In the genomic region with DNA sequence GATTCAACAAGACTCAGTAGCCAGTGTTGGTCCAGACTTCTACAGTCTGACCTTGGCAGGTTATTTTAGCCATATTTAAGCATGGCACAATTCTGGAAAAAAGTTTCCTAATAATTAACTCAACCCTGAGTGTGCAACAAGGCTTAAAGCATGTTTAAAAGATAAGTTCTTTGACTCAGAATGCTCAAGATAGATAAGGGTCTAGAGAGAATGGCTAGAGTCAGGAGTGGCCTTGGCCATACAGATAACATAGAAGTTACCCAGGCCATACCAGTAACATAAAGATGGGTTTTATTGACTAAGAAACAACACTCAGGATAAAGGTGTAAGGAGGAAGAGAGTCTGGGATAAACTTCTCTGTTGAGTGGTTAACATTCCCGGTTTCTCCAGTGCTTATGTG, we compare ENCODE assay signal across 27 mouse cellular contexts. TPM values are rescaled to one million over a fixed set of nuclear protein-coding genes. Genes with fewer than 3 reads are reported as not detected.
DNase-seq lines count a peak whose midpoint lies in the region; ATAC-seq and TF ChIP-seq lines count a peak whose summit lies in the region.
"Had no signal": no experiment of that assay in that cellular context is flagged by ENCODE, and none has a peak within 500 bp of the region (broad histone marks: within the 10 kb centered on the region; RNA-seq: fewer than 3 reads in every experiment).

No protein-coding gene starts in this region.

- TF ChIP-seq CTCF in kidney, adult 2 months (conservative IDR thresholded peaks at IDR 0.05; ENCODE audit: insufficient read depth, insufficient read length, low read depth, low read length) = no peak
- no peak for TF ChIP-seq CTCF in liver, embryonic 14.5 days (IDR thresholded peaks at IDR 0.05; ENCODE audit: low read depth)

- peak overlapping the region; percentile 91; the same call in 1 of the 2 replicates for H3K27ac ChIP-seq in kidney, adult 2 months (ENCODE audit: insufficient read depth, low read depth, low read length)
- H3K27ac ChIP-seq in liver, embryonic 14.5 days = peak overlapping the region; percentile 75
- H3K27ac ChIP-seq: embryonic facial prominence, embryonic 12.5 days; forebrain, embryonic 15.5 days; heart, embryonic 15.5 days; limb, embryonic 13.5 days; lung, embryonic 15.5 days; macrophage; midbrain, embryonic 12.5 days; neural tube, embryonic 13.5 days had no signal

- 61% methylated on average over 1 of the region's 1 CpGs for WGBS in kidney, adult 2 months
- 33% methylated on average over 1 of the region's 1 CpGs for WGBS in liver, embryonic 14.5 days (ENCODE audit: insufficient replicate concordance)

- no peak overlapping the region for H3K4me3 ChIP-seq in kidney, adult 2 months (ENCODE audit: insufficient read depth, low read depth, low read length)
- H3K4me3 ChIP-seq in liver, embryonic 14.5 days (ENCODE audit: insufficient read depth in 1 of 2, low read depth in 2 of 2, low read length in 2 of 2) = no peak overlapping the region
- H3K4me3 ChIP-seq: embryonic facial prominence, embryonic 12.5 days; forebrain, embryonic 15.5 days; heart, embryonic 15.5 days; limb, embryonic 13.5 days; lung, embryonic 15.5 days; midbrain, embryonic 12.5 days; neural tube, embryonic 13.5 days had no signal

- no peaks in the 10 kb centered on the region; the same call in 1 of the 2 replicates for H3K4me1 ChIP-seq in kidney, adult 2 months (ENCODE audit: control insufficient read depth, insufficient read depth, low read length)
- H3K4me1 ChIP-seq in liver, embryonic 14.5 days (replicated peaks; ENCODE audit: control insufficient read depth in 2 of 2, insufficient read depth in 2 of 2, low read length in 1 of 2) = peaks cover 12 to 32% of the 10 kb centered on the region in 2 experiments
- H3K4me1 ChIP-seq: embryonic facial prominence, embryonic 12.5 days; forebrain, embryonic 15.5 days; heart, embryonic 15.5 days; limb, embryonic 13.5 days; lung, embryonic 15.5 days; midbrain, embryonic 12.5 days; neural tube, embryonic 13.5 days had no signal

- H3K9ac ChIP-seq in liver, embryonic 14.5 days (replicated peaks) = peak overlapping the region; percentile 6; the same call in 1 of the 2 replicates
- H3K9ac ChIP-seq: embryonic facial prominence, embryonic 12.5 days; forebrain, embryonic 15.5 days; heart, embryonic 15.5 days; limb, embryonic 13.5 days; lung, embryonic 15.5 days; midbrain, embryonic 12.5 days; neural tube, embryonic 13.5 days had no signal

- peak; percentile 88 for TF ChIP-seq EP300 in liver, embryonic 14.5 days (IDR thresholded peaks at IDR 0.05; ENCODE audit: low read depth)

- no peaks in the 10 kb centered on the region; the same call in 1 of the 2 replicates for H3K36me3 ChIP-seq in kidney, adult 2 months (ENCODE audit: control insufficient read depth, insufficient read depth, low read length)
- H3K36me3 ChIP-seq in liver, embryonic 14.5 days (replicated peaks; ENCODE audit: control insufficient read depth, insufficient read depth, low read depth) = no peaks in the 10 kb centered on the region
- H3K36me3 ChIP-seq: embryonic facial prominence, embryonic 12.5 days; forebrain, embryonic 15.5 days; heart, embryonic 15.5 days; limb, embryonic 13.5 days; lung, embryonic 15.5 days; midbrain, embryonic 12.5 days; neural tube, embryonic 13.5 days had no signal

- TF ChIP-seq POLR2A in kidney, adult 2 months (IDR thresholded peaks at IDR 0.05; ENCODE audit: low read depth, low read length) = no peak

- H3K9me3 ChIP-seq in liver, embryonic 14.5 days (ENCODE audit: control insufficient read depth, low read length) = no peaks in the 10 kb centered on the region; the same call in 1 of the 2 replicates
- H3K9me3 ChIP-seq: embryonic facial prominence, embryonic 12.5 days; forebrain, embryonic 15.5 days; heart, embryonic 15.5 days; limb, embryonic 13.5 days; lung, embryonic 15.5 days; midbrain, embryonic 12.5 days; neural tube, embryonic 13.5 days had no signal

- H3K27me3 ChIP-seq in kidney, adult 2 months (replicated peaks; ENCODE audit: control insufficient read depth, insufficient read depth, low read length) = no peaks in the 10 kb centered on the region
- no peaks in the 10 kb centered on the region for H3K27me3 ChIP-seq in liver, embryonic 14.5 days (ENCODE audit: control insufficient read depth, insufficient read depth, low read length)
- H3K27me3 ChIP-seq: CH12.LX; embryonic facial prominence, embryonic 12.5 days; forebrain, embryonic 15.5 days; heart, embryonic 15.5 days; limb, embryonic 13.5 days; lung, embryonic 15.5 days; midbrain, embryonic 12.5 days; neural tube, embryonic 13.5 days had no signal

- peak; percentile 29; the same call in 1 of the 2 replicates for ATAC-seq in erythroblast, adult 5-6 weeks (replicated peaks; ENCODE audit: low FRiP score, poor library complexity, severe bottlenecking)
- peak; percentile 89 for ATAC-seq in liver, embryonic 14.5 days (ENCODE audit: insufficient read depth)
- ATAC-seq: forebrain, embryonic 15.5 days; hindbrain, embryonic 16.5 days had no signal

- DNase-seq in kidney, adult 2 months = peak; percentile 22
- DNase-seq in kidney, adult 11 months = no peak
- peak; percentile 57 to 65 (median 64) for DNase-seq in liver, embryonic 14.5 days (ENCODE audit: low read depth in 3 of 3, low spot score in 3 of 3)
- no peak for DNase-seq in layer of hippocampus, postnatal 36 days
- DNase-seq in left cerebral cortex, adult 9 months (ENCODE audit: low spot score in 2 of 2) = no peak
- no peak for DNase-seq in cerebellum, adult 9-10 months
- DNase-seq: cerebellum, adult 9-11 months; gastrocnemius, postnatal 25 days; heart, postnatal 4 days; kidney, adult 8-10 months; kidney, postnatal 25 days; right cerebral cortex, adult 18-20 months; thymus, postnatal 4 days had no signal

- H3K4me2 ChIP-seq in liver, embryonic 14.5 days (ENCODE audit: low read depth) = peak overlapping the region; percentile 43
- H3K4me2 ChIP-seq: embryonic facial prominence, embryonic 12.5 days; forebrain, embryonic 15.5 days; heart, embryonic 15.5 days; limb, embryonic 13.5 days; lung, embryonic 15.5 days; midbrain, embryonic 12.5 days; neural tube, embryonic 13.5 days had no signal

RNA-seq across cellular contexts. Expression of gene Erp29, which starts 23.7 kb away (rescaled TPM):
- polyA plus RNA-seq in kidney, adult 2 months (2012; rRNA removed) = 56.7 and 77.8 TPM in 2 replicates
- total RNA-seq in erythroblast, adult 5-6 weeks (2015; ENCODE audit: low replicate concordance) = 37.8 and 44.6 TPM in 2 replicates
- total RNA-seq in erythroblast, adult 5-6 weeks (2017; ENCODE audit: low replicate concordance) = 76.1 and 121 TPM in 2 replicates
- 26.4 and 63.7 TPM in 2 replicates for polyA plus RNA-seq in liver, embryonic 14.5 days (2012; rRNA removed)
- 74.9 and 82.1 TPM in 2 replicates for polyA plus RNA-seq in liver, embryonic 14.5 days (2014; fragmentation: Nextera tagmentation; extraction: Ambion mirVana)
- 100 to 1,000 TPM; 145 to 147 TPM for total RNA-seq in layer of hippocampus, postnatal 36 days (2021)

RNA-seq across cellular contexts. Expression of gene Tmem116, which starts 24.3 kb away (rescaled TPM):
- 147 and 171 TPM in 2 replicates for polyA plus RNA-seq in kidney, adult 2 months (2012; rRNA removed)
- total RNA-seq in erythroblast, adult 5-6 weeks (2015; ENCODE audit: low replicate concordance) = not detected in 2 replicates
- total RNA-seq in erythroblast, adult 5-6 weeks (2017; ENCODE audit: low replicate concordance) = 0.42 and 1.4 TPM in 2 replicates
- 0.46 and 0.69 TPM in 2 replicates for polyA plus RNA-seq in liver, embryonic 14.5 days (2012; rRNA removed)
- polyA plus RNA-seq in liver, embryonic 14.5 days (2014; fragmentation: Nextera tagmentation; extraction: Ambion mirVana) = 0.57 and 1.0 TPM in 2 replicates
- total RNA-seq in layer of hippocampus, postnatal 36 days (2021) = 1 to 10 TPM; 8.1 to 8.8 TPM

RNA-seq across cellular contexts. Expression of gene Adam1b, which starts 27.2 kb away (rescaled TPM):
- not detected in 2 replicates for polyA plus RNA-seq in kidney, adult 2 months (2012; rRNA removed)
- not detected in 2 replicates for total RNA-seq in erythroblast, adult 5-6 weeks (2015; ENCODE audit: low replicate concordance)
- total RNA-seq in erythroblast, adult 5-6 weeks (2017; ENCODE audit: low replicate concordance) = not detected in 2 replicates
- not detected in 2 replicates for polyA plus RNA-seq in liver, embryonic 14.5 days (2012; rRNA removed)
- polyA plus RNA-seq in liver, embryonic 14.5 days (2014; fragmentation: Nextera tagmentation; extraction: Ambion mirVana) = not detected in 2 replicates
- total RNA-seq in layer of hippocampus, postnatal 36 days (2021) = under 1 TPM; 0.13 to 0.15 TPM
- total RNA-seq: adrenal gland, adult 18-20 months; gastrocnemius, postnatal 25 days; heart, postnatal 4 days; layer of hippocampus, adult 8-10 months; left cerebral cortex, postnatal 10 days had no signal
- polyA plus RNA-seq: embryonic facial prominence, embryonic 12.5 days; forebrain, embryonic 15.5 days; hindbrain, embryonic 16.5 days; limb, embryonic 13.5 days; lung, embryonic 15.5 days; macrophage; midbrain, embryonic 12.5 days; neural tube, embryonic 13.5 days had no signal

Comparison
In these comparisons a context has a peak if more than half of its experiments do, and no peak if none do; other contexts are left out.
1. DNase-seq: peak in kidney, adult 2 months (single experiment) and liver, embryonic 14.5 days (3 of 3); none in kidney, adult 11 months (single experiment), layer of hippocampus, postnatal 36 days (0 of 2), left cerebral cortex, adult 9 months (0 of 2) and cerebellum, adult 9-10 months (single experiment).